Mouse (Mus musculus) right cerebral cortex, adult 18-20 months (tissue): Measurements from ENCODE around the gene Mreg.

ENCODE experiments used
- DNase-seq: peaks from one replicate; pipeline ENCODE4 v3.0.0; 2022; ENCODE audit warnings: mixed read lengths

Mreg gene

DNA sequence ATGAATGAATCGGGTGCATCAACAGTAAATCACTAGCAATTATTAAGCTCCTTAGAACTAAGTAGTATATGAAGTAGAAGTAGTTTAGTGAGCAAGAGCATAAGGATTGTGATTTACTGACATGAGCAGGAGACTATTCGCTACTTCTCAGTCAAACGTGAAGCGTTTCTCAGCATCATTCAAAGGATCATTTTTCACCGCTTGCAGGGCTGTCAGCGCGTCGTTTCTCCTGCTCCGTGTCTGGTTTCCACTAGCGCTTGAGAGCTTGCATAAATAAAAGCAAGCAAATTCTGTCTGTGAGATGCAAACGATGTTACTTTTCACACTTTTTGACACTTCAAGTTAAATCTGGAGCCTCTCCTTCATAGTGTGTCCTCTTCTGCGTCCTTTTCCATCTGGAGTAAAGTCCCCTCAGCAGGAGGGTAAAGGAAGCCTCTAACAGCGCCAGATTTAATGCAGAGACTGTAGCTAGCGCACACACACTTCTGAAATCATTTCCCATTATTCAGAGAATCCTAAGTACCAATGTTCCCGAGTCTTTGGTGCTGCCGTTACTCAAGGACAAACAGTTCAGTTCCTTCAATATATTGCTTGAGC lies 23.9 kb downstream of the Mreg start:
- DNase-seq, result no peak

DNA sequence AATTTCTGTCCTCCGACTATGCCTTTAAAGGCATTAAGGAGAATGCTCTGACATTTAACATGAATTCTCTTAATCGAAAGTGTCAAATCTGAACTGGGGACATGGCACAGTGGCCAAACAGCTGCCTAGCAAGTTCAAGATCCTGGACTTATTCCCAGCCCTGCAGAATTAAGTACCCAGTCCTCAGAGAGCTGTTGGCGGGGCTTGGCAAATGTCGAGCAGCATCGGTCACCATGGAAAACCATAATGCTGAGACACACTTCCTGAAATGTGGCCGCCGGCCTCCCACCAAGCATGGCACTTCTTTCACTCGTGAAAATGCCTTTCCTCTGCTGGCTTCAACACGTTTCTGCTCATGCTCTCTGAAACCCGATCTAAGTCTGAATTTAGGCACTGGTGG lies 24.6 kb downstream of the Mreg start:
- no peak for DNase-seq

DNA sequence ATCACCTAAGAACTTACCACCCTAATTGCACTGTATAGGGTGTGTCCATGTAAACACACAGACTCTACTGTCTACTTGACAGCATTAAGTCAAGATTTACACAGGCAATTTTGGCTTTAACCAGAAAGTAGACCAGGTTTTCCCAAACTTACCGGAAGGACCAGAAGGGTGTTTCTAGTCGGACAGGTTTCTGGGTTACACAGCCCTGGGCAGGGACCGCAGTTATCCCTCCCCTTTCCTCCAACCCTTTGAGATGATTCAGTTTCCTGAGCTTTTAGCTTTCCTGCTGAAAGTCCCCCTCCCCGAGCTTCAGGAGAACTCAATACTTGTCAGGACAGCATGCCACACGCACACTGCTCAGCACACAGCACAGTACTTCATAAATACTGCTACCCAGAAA lies 26.0 kb downstream of the Mreg start:
- no peak for DNase-seq

DNA sequence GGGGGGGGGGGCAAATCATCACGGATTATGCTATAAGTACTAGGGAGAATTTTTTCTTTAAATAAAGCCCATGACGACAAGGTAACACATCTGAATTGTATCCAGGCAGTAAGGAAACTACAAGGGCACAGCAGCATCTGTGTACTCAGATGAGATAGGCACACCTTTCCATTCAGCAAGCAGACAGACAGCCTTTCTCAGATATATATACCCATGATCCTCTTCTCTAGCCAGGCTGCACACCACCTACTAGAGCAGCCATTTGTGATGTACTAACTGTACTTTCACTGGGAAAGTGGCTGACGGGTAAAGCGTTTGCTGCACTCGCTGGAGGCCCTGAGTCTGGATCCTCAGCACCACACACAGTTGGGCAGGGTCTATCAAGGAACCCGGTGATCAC lies 28.6 kb downstream of the Mreg start:
- DNase-seq, result no peak

DNA sequence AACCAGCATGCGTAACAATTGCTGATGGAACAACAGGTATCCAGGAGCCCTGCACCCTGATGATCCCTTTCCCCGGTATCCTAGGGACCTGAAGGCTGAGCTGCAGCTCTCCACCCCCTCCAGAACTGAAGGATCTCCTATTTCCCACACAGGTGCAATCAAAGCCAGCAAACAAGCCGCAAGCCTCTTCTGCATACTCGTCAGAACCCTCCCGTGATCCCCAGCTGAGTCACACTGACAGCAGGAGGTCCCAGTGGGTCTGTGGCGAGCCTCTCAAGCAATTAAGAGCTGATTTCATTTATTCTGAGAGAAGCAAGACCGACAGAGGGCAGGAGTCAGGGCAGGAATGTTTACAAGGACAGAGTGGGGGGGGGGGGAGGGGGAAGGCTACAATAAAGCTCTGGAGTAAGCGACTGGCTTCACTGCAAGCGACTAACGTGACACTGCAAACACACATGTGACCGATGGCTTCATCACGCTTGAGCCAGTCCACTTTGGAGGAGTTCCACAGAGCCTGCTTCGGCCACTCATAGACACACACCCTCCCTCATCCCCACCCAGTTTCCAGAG lies 29.1 kb downstream of the Mreg start:
- no peak for DNase-seq

DNA sequence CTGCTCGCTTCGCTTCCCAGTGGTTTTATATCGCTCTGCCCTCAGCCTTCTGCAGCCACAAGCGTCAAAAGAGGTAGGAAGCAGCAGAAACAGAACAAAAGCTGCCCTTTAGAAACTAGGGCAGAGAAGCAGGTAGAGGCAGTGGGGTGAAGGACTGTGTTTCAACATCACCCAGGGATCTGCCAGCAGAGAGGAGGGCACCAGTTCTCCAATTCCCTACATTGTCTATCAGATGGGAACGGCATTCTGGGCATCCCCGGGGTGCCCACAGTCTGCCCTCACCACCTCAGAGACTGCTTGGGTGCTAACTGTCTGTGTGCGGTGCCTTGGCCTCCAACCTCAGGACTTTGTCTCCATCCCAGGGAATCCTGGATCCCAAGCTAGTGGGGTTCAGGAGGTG lies 32.2 kb downstream of the Mreg start:
- no peak for DNase-seq

DNA sequence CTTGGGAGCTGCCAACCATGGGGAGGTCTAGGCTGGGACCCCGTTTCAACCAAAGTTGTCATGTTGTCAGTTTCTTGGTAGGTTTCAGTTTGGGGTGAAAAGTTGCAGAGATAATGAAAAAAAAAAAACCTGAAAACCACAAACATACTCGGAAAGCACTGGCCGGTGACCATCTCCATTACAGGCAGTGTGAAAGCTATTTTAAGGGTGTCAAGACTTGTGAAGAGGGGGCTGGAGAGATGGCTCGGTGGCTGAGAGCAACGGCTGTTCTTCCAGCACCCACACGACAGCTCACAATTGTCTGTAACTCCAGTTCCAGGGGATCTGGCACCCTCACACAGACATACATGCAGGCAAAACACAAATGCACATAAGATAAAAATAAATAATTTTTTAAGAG lies 35.9 kb downstream of the Mreg start:
- peak; percentile 50 for DNase-seq

DNA sequence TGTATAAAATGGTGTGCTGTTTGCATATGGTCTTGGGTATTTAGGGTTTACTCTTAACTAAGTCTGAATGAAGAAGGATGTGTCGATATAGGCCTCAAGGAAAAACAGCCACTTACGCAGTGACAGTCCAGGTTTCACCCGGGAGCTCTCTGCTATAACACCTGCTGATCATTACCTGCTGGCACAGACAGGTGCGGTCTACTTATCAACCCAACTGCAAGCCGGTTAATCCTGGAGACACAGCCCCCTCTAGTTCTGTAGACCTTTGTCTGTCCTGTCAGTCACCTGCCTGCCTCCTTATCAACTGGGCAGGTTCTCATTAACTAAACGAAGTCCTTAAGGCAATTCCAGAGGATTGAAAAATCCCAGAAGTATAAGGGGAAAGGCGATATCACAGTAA lies 37.9 kb downstream of the Mreg start:
- no peak for DNase-seq

DNA sequence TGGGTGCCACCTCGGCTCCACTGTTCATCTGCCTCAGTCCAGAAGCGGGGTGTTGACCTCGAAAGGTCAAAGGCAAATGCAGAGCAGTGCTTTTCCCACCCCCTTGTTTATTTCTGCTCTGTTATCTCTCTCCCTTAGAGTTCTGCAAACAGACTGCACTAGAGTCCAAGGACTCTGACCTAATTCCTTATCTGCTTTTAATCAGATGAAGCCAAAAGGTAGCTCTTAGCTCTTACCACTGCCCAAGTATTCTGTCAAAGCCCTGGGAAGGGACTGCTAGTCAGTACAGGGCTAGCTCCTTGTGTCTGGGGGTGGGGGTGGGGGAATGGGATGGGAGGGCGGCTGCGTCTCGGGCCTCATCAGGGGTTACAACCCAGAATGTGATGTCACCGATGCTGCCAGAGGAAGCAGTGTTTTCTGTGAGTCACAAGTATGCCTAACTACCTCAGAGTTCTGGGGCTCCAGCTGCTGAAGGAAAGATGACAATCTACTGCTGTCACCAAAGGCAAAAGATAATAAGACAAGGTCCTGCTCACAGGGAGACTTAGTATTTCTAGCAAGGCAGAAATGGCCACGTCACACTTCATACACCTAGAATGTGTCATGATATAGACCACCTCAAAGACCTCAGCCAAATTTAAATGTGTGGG lies 38.6 kb downstream of the Mreg start:
- no peak for DNase-seq

DNA sequence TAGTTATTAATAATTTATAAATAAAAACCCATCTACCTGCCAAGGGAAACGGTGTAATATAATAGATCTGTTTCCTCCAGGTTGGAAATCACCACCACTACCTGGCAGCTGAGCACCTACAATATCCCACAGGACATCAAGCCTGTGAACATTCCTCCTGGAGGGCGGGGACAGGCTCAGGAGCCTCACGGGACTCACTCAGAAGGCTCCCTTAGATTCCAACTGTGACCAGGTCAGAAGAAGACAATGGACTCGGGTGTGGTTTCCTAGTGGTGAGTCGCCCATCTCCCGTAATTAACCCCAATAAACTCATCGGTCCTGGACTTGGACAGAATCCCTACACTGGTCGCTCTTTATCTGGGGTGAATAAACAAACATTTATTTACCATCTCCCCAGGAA lies 39.3 kb downstream of the Mreg start:
- DNase-seq, result no peak

DNA sequence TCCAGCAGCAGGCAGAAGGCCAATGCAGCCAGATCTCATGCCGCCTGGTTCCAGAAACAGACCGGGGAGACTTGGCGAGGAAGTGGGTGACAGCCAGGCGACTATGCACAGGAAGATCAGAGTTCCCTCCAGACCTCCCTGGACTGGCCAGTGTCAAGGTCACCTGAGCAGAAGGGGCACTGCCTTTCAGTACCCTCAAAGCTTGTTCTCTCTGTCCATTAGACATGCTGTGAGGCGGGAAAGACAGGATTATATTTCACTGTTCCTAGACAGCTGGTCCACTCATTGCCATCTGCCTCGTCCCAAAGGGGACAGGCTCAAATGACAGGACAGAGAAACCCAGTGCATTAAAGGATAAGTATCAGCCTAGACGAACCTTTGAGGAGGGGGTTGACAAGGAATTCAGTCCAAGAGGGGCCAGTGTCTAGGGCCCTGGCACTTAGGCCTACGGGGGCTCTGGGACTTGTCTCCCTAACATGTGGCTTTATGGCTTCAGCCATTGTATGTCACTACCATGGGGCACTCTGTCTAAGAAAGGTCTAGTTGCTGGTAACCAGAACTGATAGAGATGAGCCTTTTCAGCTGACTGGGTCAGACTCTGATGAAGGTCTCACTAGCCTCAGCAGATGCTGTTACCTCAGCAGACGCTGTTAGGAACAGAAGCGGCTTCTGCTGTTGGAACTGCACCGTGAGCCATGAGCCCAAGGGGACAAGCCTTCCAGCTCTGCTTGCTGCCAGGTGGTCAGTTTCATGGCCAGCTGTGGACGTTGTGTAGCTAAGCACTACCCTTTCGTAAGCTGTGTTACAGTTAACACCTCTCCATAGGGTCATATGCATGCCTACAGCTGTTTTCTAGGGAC lies 40.9 kb downstream of the Mreg start:
- DNase-seq, result no peak

DNA sequence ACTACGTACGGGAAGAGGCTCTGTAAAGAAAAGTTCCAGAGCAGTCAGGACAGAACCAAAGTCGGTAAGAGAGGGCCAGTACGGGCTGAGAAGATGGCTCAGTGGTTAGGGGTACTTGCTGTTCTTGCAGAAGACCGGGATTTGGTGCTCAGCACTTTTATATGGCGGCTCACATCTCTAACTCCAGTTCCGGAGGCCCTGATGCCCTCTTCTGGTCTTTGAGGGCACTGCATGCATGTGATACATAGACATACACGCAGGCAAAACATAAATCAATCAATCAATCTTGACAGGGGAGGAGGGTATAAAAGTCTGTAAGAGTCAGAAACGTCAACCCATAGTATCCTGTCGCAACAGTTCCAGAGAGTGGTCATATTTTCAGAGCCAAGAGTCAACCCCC lies 45.1 kb downstream of the Mreg start:
- DNase-seq, result no peak

DNA sequence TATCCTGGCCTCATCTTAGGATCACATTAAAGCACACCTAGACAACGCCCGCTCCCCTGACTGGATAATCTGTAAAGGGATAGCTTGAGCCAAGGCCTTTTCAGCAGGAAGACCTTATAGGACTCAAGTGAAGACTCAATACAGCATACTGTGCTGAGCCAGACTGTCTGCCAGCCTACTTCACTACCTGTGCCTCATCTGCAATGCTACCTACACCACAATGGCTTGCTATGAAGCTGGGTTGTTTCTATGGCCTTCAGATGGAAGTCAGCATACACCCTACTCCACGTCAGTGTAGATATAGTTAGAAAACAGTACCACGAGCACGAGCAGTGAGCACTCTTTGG lies 45.7 kb downstream of the Mreg start:
- DNase-seq, result no peak

DNA sequence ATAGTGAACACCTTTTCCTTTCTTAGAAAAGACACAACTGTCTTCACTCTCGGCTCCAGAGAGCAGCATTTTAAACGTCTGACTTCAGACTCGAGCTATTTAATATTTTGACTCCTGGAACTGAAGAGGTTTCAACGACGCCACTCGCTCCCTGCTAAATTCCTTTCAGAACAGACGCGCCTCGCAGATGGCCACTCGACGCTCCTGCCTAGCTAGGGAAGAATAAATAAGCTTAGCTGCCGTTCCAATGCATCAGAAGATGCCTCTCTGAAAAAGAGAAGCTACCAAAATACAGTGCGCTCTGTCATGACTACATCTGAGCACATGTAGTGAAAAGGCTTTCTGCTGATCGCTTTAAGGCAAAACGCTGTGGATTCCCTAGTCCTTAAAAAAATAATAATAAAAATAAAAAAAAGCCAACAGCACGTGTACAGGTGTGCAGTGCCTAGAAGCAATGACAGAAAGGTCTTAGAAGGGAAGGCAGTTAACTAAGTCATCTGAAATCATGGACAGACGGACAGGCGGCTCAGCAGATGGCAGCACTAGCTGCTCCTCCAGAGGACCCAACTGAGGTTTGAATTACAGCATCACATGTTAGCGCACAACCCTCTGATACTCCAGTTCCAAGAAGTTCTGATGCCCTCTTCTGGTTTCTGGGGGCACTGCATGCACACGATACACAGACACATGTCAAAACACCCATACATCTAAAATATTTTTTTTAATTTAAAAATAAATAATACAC lies 46.2 kb downstream of the Mreg start:
- DNase-seq, result no peak

DNA sequence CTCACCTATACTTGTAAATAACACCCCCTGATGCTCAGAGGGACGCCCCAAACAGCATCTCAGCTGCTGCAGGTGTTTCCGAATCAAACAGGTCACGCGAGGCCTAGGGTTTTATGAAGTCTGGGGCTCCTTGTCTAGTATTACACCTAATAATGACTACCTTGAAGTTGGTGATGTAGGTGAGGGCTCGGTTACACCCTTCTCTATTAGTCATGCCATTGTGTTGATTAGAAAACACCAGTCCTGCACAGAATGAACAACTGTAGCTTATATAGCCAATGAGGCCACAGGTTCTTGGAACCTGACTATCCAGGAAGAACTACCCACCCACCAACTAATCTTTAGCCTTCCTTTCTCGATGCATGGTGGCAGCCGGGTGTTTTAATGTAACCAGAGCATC lies 51.8 kb downstream of the Mreg start:
- no peak for DNase-seq

DNA sequence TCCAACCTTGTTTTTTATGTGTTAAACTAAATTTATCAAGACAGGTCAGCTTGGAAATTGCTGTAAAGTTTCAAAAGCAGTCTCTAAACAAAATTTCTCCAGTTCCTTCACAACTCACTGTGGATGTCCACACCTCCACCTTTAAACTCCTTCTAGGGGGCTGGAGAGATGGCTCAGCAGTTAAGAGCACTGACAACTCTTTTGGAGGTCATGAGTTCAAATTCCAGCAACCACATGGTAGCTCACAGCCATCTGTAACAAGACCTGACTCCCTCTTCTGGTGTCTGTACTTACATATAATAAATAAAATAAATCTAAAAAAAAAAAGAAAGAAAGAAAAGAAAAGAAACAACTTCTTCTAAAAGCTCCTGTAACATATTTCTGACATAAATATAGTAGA lies 67.1 kb downstream of the Mreg start:
- DNase-seq, result no peak

DNA sequence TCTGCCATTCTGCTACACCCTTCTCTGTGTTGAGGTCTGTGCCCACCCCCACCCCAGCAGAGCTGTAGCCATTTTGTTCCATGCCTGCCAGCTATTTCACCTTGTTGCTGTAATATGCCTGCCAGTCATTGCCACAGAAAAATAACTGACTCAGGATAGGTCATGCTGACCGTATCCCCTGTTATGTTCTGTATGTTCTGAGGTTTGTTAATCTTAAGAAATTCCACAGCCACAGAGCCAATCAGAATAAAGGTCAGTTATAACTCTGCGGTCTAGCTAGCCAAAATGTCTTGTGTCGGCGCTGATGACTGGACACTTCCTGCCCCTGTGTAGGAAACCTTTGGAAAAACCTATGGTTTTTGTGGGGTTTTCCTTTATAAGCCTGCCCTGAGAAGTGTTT lies 67.7 kb downstream of the Mreg start:
- DNase-seq, result no peak

DNA sequence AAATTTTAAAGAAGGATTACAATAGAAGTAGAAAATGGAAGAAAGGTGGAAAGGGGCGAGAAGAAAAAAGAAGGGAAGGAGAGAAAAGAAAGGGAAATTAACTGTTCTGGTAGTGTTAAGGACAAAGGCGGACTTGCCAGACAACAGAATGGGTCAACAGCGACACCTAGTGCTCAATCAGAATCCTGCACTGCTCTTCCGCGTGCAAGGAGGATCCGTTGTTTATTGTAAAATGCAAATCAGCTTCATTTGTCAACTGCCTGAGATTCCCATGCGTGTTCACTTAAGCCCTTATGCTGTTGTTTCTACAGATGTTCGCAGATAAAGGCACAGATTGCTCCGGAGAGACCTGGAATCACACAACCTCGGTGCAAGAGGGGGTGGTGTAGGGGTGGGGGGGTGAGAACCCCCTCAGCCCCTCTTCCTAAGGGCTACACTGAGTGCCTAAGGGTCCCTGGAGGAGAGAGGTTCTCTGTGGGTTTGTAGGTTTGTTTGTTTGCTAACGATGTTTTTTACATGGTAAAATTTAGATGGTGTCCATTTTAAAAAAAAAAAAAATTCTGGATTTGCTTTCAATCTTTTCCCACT lies 70.1 kb downstream of the Mreg start:
- peak; percentile 41 for DNase-seq

DNA sequence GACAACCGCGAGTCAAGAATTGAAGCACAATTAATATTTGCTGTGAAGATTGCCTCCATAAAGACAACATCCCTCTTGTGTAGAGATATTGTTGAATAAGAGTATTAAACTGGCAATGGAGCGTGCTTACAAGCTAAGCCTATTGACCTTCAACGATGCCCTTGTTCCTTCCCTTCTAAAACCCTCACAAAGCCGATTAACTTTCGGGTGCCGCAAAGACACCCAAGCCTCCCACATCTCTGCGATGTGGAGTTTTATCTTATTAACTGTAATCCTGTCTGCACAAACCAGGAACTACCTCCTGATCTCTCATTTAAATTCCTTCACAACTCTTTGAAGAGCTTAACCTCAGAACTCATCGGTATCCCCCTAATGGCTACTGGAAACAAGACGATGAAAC lies 76.0 kb downstream of the Mreg start:
- no peak for DNase-seq

DNA sequence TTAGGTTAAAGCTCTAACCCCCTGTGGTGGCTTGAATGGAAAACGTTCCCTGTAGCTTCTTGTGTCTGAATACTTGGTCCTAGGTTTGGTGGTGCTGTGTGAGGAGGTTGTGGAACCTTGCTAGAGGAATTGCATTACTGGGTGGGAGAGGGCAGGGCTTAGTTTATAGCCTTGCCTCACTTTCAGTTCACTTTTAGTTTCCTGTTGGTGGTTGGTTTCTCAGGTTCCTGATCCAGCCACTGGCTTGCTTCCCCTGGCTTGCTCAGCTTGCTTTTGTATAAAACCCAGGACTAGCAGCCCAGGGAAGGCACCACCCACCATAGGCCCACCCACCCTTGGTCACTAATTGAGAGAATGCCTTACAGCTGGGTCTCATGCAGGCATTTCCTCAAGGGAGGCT lies 77.6 kb downstream of the Mreg start:
- DNase-seq, result no peak

DNA sequence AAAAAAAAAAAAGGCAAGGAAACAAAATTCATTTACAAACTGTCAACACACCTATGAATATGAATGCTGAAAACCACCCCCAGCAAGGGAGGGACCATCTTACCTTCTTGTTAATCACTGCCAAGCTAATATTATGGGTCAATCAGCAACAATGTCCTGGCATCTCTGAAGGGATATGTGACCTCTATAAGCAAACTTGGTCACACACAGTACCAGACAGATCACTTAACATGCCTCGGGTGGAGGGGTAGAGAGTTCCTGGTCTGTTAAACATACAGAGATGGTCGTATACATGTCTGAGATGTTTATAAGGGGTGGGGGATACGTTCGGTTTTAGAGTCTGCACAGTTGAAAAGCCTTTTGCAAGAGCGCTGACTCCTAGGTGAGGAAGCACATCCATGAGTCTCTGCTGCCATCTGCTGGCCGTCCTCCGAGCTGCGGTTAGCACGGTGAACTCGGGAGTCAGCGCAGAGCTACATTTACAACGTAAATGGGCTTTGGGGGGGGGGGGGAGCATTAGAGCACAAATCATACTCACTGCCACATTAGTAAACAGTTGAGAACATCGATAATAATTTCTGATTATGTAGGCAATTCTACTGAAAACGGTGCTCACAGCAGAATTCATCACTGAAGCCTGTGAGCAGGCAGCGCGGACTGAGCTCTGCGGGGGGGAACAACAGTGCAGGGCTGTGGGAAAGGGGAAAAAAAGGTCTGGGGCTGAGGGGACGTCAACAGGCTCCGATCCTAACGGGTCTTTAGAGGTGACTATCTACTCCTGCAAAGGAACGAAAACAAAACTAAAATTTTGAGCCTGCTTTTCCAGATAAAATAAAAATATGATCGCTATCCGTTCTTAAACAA lies 88.4 kb downstream of the Mreg start:
- DNase-seq, result peak; percentile 79

DNA sequence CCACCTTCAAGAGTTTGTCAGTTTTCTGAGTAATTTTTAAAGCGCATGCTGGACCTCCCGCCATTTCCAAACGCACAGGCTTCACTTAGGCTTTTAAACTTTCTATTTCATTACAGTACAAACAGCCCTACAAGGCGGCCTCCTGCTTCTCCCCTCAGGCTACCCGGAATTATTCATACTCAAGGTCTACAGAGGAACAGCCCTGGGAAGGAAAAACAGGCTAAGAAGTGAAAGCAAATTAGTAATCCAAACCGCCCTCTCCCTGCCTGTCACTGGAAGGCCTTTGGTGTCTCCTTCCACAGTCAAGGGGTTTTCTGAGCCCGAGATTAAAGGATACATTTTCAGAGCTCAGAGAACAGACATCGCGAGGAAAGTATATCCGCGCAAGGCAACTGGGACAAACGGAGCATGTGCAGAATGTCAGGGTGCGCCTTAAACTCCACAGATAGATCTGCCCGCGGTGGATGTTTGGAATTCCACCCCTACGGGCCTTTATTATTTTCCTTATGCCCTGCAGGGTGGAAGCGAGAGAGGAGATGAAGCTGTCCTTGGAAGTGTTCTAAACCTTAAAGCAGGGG lies 90.4 kb downstream of the Mreg start:
- no peak for DNase-seq
